In genomic region chr2:166735469-166736001, GRCm38 (mm10) we compare ENCODE assay signal across 9 mouse cellular contexts. TPM values are rescaled to one million over a fixed set of nuclear protein-coding genes. Genes with fewer than 3 reads are reported as not detected.
DNase-seq lines count a peak whose midpoint lies in the region; ATAC-seq and TF ChIP-seq lines count a peak whose summit lies in the region.
"Had no signal": no experiment of that assay in that cellular context is flagged by ENCODE, and none has a peak within 500 bp of the region (broad histone marks: within the 10 kb centered on the region; RNA-seq: fewer than 3 reads in every experiment).

No protein-coding gene starts in this region.

- no peak overlapping the region for H3K9ac ChIP-seq in heart, embryonic 15.5 days

- H3K4me3 ChIP-seq in heart, embryonic 15.5 days = no peak overlapping the region
- peak overlapping the region; percentile 11; the same call in 1 of the 2 replicates for H3K4me3 ChIP-seq in embryonic fibroblast, embryonic 13.5 days (ENCODE audit: insufficient read depth, low read length)
- peak overlapping the region; percentile 24 for H3K4me3 ChIP-seq in limb, embryonic 10.5 days

- no peak for DNase-seq in heart, adult 18-20 months
- peak; percentile 78 for DNase-seq in limb, embryonic 10.5 days (ENCODE audit: low spot score)
- peak; percentile 67 for DNase-seq in retina, embryonic 14.5 days (ENCODE audit: low spot score)
- DNase-seq in ovary, postnatal 14 days (ENCODE audit: low spot score) = no peak
- no peak for DNase-seq in kidney, adult 18-20 months
- DNase-seq in lung, postnatal 36 days = no peak
- DNase-seq: adrenal gland, postnatal 25 days had no signal

- H3K4me1 ChIP-seq in heart, embryonic 15.5 days (replicated peaks) = no peaks in the 10 kb centered on the region
- H3K4me1 ChIP-seq in embryonic fibroblast, embryonic 13.5 days (ENCODE audit: control insufficient read depth, insufficient read depth, low read length) = 0 out of 2 replicates have a peak, but pooled peaks cover 2% of the 10 kb centered on the region
- H3K4me1 ChIP-seq in limb, embryonic 10.5 days = peaks cover 25% of the 10 kb centered on the region

- TF ChIP-seq CTCF in embryonic fibroblast, embryonic 13.5 days (IDR thresholded peaks at IDR 0.05; ENCODE audit: borderline replicate concordance, insufficient read depth, low read length) = no peak

- no peak overlapping the region for H3K27ac ChIP-seq in heart, embryonic 15.5 days
- H3K27ac ChIP-seq in embryonic fibroblast, embryonic 13.5 days (ENCODE audit: insufficient read depth, low read length) = peak overlapping the region; percentile 23; the same call in 1 of the 2 replicates
- H3K27ac ChIP-seq in limb, embryonic 10.5 days = peak overlapping the region; percentile 84

- H3K9me3 ChIP-seq in heart, embryonic 15.5 days (replicated peaks) = no peaks in the 10 kb centered on the region
- H3K9me3 ChIP-seq in limb, embryonic 10.5 days (replicated peaks) = no peaks in the 10 kb centered on the region

- no peak for ATAC-seq in heart, embryonic 15.5 days (replicated peaks; ENCODE audit: insufficient number of reproducible peaks, insufficient read depth, low FRiP score, low read depth)

- no peak for TF ChIP-seq POLR2A in embryonic fibroblast, embryonic 13.5 days (IDR thresholded peaks at IDR 0.05; ENCODE audit: low read depth, low read length)

- H3K36me3 ChIP-seq in heart, embryonic 15.5 days = no peaks in the 10 kb centered on the region
- H3K36me3 ChIP-seq in limb, embryonic 10.5 days = no peaks in the 10 kb centered on the region

- WGBS in heart, embryonic 15.5 days = 35% methylated on average over 15 of the region's 15 CpGs
- 17% methylated on average over 15 of the region's 15 CpGs for WGBS in limb, embryonic 10.5 days

- no peaks in the 10 kb centered on the region for H3K27me3 ChIP-seq in heart, embryonic 15.5 days
- H3K27me3 ChIP-seq in limb, embryonic 10.5 days (ENCODE audit: low read depth, poor library complexity, severe bottlenecking) = no peaks in the 10 kb centered on the region

- H3K4me2 ChIP-seq in heart, embryonic 15.5 days = peak overlapping the region; percentile 21; the same call in 1 of the 2 replicates

RNA-seq across cellular contexts. Expression of gene Prex1, which starts 21.9 kb away (rescaled TPM):
- polyA plus RNA-seq in heart, embryonic 15.5 days (2015; fragmentation: Nextera tagmentation; extraction: Ambion mirVana) = 6.1 and 10.9 TPM in 2 replicates
- total RNA-seq in heart, adult 18-20 months (2021) = 1 to 10 TPM; 5.1 to 6.8 TPM
- 2.2 and 2.9 TPM in 2 replicates for polyA plus RNA-seq in embryonic fibroblast, embryonic 13.5 days (2011; ENCODE audit: insufficient read length, low read depth, missing spikeins)
- 24.6 and 26.2 TPM in 2 replicates for polyA plus RNA-seq in limb, embryonic 10.5 days (2016; fragmentation: Nextera tagmentation; extraction: Ambion mirVana)

RNA-seq across cellular contexts. Expression of gene Trp53rkb, which starts 56.8 kb away (rescaled TPM):
- 4.3 and 4.6 TPM in 2 replicates for polyA plus RNA-seq in heart, embryonic 15.5 days (2015; fragmentation: Nextera tagmentation; extraction: Ambion mirVana)
- 1 to 10 TPM; 1.9 to 2.2 TPM for total RNA-seq in heart, adult 18-20 months (2021)
- 1.3 and 1.7 TPM in 2 replicates for polyA plus RNA-seq in embryonic fibroblast, embryonic 13.5 days (2011; ENCODE audit: insufficient read length, low read depth, missing spikeins)
- 14.5 and 15.5 TPM in 2 replicates for polyA plus RNA-seq in limb, embryonic 10.5 days (2016; fragmentation: Nextera tagmentation; extraction: Ambion mirVana)

Comparison
In these comparisons a context has a peak if more than half of its experiments do, and no peak if none do; other contexts are left out.
1. DNase-seq: peak in limb, embryonic 10.5 days (single experiment) and retina, embryonic 14.5 days (single experiment); none in heart, adult 18-20 months (0 of 2), ovary, postnatal 14 days (single experiment), kidney, adult 18-20 months (single experiment) and lung, postnatal 36 days (single experiment).